Mouse (Mus musculus) ES-Bruce4 (cell line): ENCODE measurements at regions not wholly inside any gene's neighbourhood (a gene's known extent, or its start where the extent isn't known, plus 50 kb on each side); places are given as distances from the start of the nearest gene placed in this dataset.

Experiments used
- CTCF ChIP-seq: IDR thresholded peaks from one replicate; pipeline ENCODE4 v1.8.1; 2011; ENCODE audit warnings: low read depth, low read length
- EP300 ChIP-seq: IDR thresholded peaks from 2 replicates; pipeline ENCODE4 v1.6.1; 2011; ENCODE audit warnings: low read depth, low read length; ENCODE audit not compliant: insufficient read depth
- POLR2A ChIP-seq: IDR thresholded peaks from one replicate; pipeline ENCODE4 v1.8.1; 2011; ENCODE audit warnings: low read length; ENCODE audit not compliant: insufficient read depth

DNA sequence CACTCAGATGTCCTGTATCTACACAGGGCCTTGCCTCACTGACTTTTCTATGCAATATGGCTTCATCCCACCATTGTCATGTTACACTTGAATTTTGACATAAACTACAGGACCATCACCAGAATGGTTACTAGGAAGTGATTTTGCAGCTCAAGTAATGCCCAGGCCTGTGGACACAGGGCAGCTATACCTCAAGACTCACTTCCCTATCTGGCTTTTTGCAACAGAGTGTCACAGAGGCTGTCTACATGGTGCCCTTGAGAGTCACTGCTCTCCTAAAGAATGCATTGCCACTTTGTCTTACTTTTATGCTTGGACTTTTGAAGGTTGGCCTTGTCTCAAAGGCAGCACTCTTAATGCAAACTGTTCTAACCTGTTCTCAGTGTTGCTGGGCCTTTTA lies 139.7 kb downstream of the Ankrd16 start:
- TF ChIP-seq POLR2A, result no peak
- no peak for TF ChIP-seq CTCF
- TF ChIP-seq EP300, result no peak
